Mouse (Mus musculus) heart, adult 2 months (tissue): ENCODE results near the gene Col15a1.

Experiments used
- CTCF ChIP-seq: fragments of 200-600 bp; IDR thresholded peaks from 2 replicates; pipeline ENCODE4 v1.8.1; 2022; ENCODE audit warnings: antibody characterized with exemption, mild to moderate bottlenecking, moderate library complexity
- POLR2A ChIP-seq: fragments of 200-500 bp; IDR thresholded peaks from 2 replicates; pipeline ENCODE4 v1.6.1; 2011; ENCODE audit warnings: mild to moderate bottlenecking, low read depth, low read length, control low read depth; ENCODE audit not compliant: insufficient read depth

- TF ChIP-seq POLR2A (no peak), CTCF (no peak)
Measured at GRCm38 (mm10) chr4:47265555-47265954, 57.6 kb downstream of the Col15a1 start.
